In genomic region chr13:90510479-90510878, GRCm38 (mm10) we compare ENCODE assay signal across 15 mouse cellular contexts.
"Had no signal": no experiment of that assay in that cellular context is flagged by ENCODE, and none has a peak within 500 bp of the region (broad histone marks: within the 10 kb centered on the region; RNA-seq: fewer than 3 reads in every experiment).

No protein-coding gene starts in this region.

- H3K27ac ChIP-seq: left cerebral cortex, adult 2 months; limb, embryonic 15.5 days; liver, embryonic 12.5 days; macrophage; neural tube, embryonic 13.5 days had no signal

- H3K9me3 ChIP-seq: limb, embryonic 15.5 days; liver, embryonic 12.5 days; megakaryocyte, embryonic 14.5 days; neural tube, embryonic 13.5 days had no signal

- H3K4me2 ChIP-seq: limb, embryonic 15.5 days; liver, embryonic 12.5 days; lung, embryonic 14.5 days; midbrain, embryonic 11.5 days; neural tube, embryonic 13.5 days had no signal

- DNase-seq: kidney, adult 8-10 months; kidney, postnatal 25 days; lung, embryonic 14.5 days; lung, postnatal 10 days; right cerebral cortex, adult 18-20 months; right cerebral cortex, postnatal 25 days; thymus, postnatal 36 days had no signal

- H3K27me3 ChIP-seq: limb, embryonic 15.5 days; liver, embryonic 12.5 days; megakaryocyte, embryonic 14.5 days; neural tube, embryonic 13.5 days had no signal

- H3K9ac ChIP-seq: limb, embryonic 15.5 days; liver, embryonic 12.5 days; lung, embryonic 14.5 days; neural tube, embryonic 13.5 days had no signal

- H3K36me3 ChIP-seq: limb, embryonic 15.5 days; liver, embryonic 12.5 days; neural tube, embryonic 13.5 days had no signal

- H3K4me1 ChIP-seq: limb, embryonic 15.5 days; liver, embryonic 12.5 days; megakaryocyte, embryonic 14.5 days; neural tube, embryonic 13.5 days had no signal

- H3K4me3 ChIP-seq: left cerebral cortex, adult 2 months; limb, embryonic 15.5 days; liver, embryonic 12.5 days; megakaryocyte, embryonic 14.5 days; neural tube, embryonic 13.5 days had no signal

- ATAC-seq: intestine, postnatal 0 days; liver, embryonic 12.5 days had no signal
